Mouse (Mus musculus) kidney, postnatal 25 days (tissue): ENCODE measurements around the gene Cyfip2.
A peak's percentile ranks its signal among the peaks of the same experiment; 100 is the strongest.

Source experiments
- DNase-seq, 2 experiments: peaks; one replicate each; pipeline ENCODE4 v3.0.0; 2021; ENCODE audit warnings: mixed read lengths in 2 of 2

Cyfip2 gene

GRCm38 (mm10) chr11:46177246-46178043 is 135.2 kb downstream of the Cyfip2 start:
- DNase-seq, result no peak

GRCm38 (mm10) chr11:46176155-46176554 is 136.5 kb downstream of the Cyfip2 start:
- no peak for DNase-seq

- no peak for DNase-seq
Measured at GRCm38 (mm10) chr11:46172128-46172527, 140.5 kb downstream of the Cyfip2 start.

GRCm38 (mm10) chr11:46169908-46170307 is 142.8 kb downstream of the Cyfip2 start:
- DNase-seq, result no peak

- DNase-seq, result peak in 1 of 2 experiments; percentile 3
Measured at GRCm38 (mm10) chr11:46168506-46168905, 144.2 kb downstream of the Cyfip2 start.

GRCm38 (mm10) chr11:46165866-46166585 is 146.6 kb downstream of the Cyfip2 start, which contains the start of gene Nipal4:
Gene Nipal4 (minus strand): TSS chr11:46166508.
- DNase-seq, result peak in 1 of 2 experiments; percentile 39

GRCm38 (mm10) chr11:46157462-46157861 is 155.2 kb downstream of the Cyfip2 start:
- no peak for DNase-seq

GRCm38 (mm10) chr11:46156945-46157344 is 155.7 kb downstream of the Cyfip2 start:
- DNase-seq, result no peak

GRCm38 (mm10) chr11:46146619-46147018 is 166.0 kb downstream of the Cyfip2 start:
- no peak for DNase-seq

GRCm38 (mm10) chr11:46145163-46145875 is 167.3 kb downstream of the Cyfip2 start:
- no peak for DNase-seq
